Mouse (Mus musculus): ENCODE measurements at regions not wholly inside any gene's neighbourhood (a gene's known extent, or its start where the extent isn't known, plus 50 kb on each side); places are given as distances from the start of the nearest gene placed in this dataset.
A peak's percentile ranks its signal among the peaks of the same experiment; 100 is the strongest.

DNA sequence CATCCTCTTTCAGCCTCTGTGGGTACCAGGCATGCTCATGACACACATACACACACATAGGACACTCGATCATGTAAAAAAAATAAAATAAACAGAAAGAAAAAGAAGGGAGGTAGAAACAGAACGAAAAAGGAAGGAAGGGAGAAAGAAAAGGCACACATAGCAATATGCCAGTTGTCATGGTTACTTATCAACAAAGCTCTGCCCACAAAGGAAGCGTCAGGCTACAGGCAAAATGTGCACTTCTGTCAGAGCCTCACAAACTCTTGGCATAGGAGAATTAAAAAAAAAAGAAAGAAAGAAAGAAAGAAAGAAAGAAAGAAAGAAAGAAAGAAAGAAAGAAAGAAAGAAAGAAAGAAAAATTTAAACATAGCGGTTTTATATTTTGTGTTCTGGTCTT lies 56.9 kb upstream of the Sox2 start:
- DNase-seq, result no peak

DNA sequence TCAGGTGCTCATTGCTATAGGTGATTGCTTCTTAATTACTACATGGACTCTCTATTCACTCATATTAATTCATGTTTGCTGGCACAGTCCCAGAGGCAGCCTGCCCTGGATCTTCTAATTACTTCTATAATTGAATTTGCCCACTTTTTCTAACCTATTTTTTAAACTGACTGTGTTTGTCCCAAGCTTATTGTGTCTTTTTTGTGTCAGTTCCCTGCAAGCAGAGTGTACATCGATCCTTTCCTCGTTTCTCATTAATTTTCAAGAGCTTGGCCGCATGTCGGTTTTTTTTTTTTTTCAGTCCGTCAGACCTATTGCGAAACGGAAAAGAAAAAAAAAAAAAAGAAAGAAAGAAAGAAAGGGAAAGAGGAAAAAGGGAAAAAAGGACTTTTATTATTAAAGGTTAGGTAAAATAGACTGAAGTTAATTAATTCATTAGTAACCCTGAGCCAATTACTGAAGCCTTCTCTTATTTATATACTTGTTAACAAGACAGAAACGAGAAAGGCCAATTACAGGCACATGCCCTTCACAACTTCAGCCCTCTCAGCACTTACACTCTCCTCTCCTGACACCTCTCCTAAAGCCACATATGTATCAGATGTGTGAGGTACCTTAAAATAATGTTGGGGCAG lies 72.2 kb upstream of the Sox2 start:
- peak; percentile 22 to 38 for DNase-seq

DNA sequence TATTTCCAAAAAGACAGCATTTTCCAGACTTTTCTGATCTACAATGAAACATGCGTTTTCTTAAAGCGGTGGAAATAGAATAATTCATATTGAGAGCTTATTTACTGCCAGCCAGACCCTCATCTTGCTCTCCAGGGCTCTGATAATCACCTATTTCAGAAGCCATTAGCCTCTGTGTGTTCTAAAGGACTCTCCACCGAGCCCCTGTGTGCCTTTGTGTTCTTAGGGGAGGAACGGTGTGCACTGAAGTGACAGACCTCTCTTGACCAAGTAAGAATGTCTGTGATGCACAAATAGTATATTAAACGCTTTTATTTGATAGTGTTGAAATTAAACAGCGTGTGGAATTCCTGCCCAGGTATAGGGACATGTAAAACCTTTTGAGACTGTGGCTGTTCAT lies 73.1 kb upstream of the Sox2 start:
- DNase-seq, result no peak

DNA sequence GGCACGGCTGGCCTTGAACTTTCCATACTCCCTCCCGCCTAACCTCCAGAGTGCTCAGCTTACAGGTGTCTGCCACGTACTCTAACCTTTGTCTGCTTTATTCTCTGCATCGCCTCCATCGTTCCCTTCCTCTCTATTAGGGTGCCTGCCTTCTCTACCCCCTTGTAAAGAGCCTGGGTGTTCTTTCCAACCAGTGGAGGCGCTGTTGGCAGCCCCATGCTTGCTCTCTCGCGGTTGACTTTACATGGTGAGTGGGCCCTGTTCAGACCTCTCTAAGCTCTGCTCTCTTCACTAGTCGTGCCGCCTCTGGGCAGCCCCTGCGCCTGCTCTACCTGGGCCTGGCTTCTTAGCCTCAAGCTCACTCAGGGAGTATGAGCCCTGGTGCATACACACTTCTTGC lies 74.0 kb upstream of the Sox2 start:
- peak in 1 of 2 experiments; percentile 13 for DNase-seq

DNA sequence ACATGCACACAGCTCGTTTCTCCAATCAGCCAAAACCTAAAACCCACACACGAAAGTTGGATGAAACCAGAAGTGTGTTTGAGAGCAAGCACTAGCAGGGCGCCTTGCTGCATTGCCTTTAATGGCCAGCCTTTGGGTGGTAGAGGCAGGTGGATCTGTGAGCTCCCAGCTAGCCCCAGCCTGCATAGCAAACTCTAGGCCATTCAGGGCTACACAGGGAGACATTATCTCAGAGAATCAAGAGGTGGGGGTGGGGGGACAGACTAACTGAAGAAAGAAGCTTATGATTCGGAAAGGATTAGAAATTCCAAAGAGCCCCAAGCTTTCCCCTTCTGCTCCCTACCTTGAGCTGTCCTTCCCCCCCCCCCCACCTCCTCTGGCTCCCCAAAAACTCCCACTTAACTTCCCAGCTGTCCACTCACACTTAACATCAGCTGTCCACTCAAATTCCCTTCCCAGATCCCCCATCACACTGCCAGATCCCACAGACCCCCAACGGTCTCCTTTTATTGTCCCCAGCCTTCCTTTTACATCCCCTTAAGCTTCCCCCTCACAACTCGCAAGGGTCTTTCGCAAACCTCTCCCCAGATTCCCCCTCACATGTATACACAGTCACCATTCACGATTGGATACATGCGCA lies 75.4 kb upstream of the Sox2 start:
- no peak for DNase-seq

DNA sequence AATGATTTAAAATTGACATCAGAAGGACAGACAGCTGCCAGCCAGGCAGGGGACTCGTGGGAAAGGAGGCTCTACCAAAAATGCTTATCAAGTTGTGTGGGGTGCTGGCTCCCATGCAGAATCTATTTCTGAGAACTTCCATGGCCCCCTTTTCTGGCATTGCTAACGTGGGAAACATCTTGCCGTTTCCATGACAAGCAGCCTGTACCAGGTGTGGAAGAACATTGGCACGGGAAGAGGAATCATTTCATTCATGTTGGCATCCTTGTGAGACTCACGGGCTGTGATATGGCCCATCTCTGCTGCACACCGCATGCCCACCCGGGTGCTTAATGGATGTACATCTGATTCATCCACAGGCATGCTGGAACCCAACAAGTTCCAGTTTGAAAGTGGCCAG lies 76.9 kb upstream of the Sox2 start:
- DNase-seq, result peak; percentile 6 to 23

DNA sequence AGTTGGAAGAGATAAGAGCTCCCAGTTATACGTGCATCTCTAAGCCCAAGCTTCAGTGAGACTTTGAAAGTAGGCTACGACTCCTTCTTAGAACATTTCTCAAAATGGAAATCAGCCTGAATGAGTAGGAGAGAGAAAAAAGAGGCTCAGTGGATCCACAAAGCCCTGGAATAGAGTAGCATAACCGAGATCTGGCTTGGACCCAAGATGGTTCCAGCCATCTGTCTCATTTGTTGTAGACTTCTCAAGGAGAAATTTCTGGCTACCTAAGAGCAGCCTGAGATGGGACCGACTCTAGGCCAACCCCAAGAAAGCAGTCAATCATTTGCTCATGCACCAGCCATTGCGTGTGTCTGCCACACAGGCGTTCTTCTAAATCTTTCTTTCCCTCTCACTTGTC lies 78.1 kb upstream of the Sox2 start:
- DNase-seq, result peak; percentile 81 to 86

DNA sequence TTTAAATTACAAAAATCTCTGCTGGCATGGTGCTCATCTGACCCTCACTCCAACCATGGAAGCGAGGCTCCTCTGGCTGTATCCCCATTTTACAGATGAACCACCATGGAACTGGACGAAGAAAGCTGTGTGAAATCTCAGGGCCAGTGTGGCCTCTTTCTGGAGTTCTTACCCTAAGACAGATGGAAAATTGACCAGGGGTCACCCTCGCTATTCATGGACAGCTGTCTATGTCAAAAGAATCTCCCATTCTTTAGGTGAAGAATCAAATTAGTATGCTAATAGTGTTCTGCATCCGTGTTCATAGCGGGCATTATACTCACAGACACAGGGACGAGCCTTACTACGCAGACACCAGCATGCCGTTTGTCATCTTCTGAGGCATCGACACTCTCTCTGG lies 78.6 kb upstream of the Sox2 start:
- peak; percentile 11 to 37 for DNase-seq

DNA sequence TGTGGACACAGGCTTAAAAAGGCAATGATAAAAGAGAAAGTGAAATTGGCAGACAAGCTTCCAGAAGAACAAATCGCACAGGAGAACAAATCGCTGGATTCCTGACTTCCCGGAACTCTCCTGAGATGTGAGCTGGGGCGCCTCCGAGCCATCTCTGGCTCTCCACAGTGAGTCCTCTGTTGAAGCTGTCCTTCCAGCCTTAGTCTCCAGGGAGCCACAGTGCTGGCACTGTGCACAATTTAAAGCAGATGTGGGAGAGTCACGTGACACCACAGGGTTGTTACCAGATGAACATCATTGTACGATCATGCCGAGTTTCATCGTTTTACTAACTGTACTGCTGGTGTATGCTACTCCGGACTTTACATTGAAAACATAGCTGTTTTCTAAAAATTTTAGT lies 80.2 kb upstream of the Sox2 start:
- DNase-seq, result peak in 1 of 2 experiments; percentile 18

DNA sequence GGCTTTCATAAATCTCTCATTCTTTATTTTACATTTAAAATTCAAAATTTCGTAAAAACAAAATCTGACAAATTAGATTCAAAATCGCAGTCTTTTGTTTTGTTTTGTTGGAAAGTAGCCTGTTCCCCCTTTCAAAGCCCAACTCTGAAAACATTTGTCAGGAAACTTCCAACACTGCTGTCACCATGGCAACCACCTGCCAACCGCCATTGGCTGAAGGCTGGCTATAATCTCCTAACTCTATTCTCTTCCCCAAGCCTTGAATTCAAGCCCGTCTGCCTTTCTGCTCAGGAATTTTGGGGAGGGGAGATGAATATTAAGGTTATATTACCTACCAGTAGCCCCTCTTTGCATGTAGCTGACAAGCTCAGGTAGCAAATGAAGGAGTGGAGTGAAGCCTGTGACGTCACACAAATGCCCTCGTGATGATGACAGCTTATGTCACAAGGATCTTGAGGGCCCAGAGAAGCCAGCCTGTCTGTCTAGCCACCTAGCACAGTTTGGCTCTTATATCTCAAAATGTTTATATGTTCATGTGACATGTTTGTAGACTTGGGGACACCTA lies 82.0 kb upstream of the Sox2 start:
- DNase-seq, result peak in 1 of 2 experiments; percentile 12

DNA sequence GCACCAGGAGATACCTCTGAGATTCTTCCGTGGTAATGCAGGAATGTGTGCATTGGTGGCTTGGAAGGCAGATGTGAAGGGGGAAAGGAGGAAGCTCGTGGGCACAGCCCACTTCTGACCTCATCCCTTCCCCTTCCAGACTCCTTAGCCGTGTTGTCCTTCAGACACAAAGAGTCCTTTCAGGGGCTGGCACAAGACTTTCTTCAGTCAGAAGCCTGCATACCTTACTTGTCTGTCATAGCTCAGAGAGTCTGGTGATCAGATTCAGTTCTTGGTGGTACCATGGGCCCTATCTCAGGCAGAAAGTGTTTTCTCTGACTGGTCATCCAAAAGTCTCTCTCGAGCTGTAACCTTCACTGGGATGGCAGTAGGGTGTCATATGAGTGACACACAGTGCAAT lies 84.8 kb upstream of the Sox2 start:
- no peak for DNase-seq

DNA sequence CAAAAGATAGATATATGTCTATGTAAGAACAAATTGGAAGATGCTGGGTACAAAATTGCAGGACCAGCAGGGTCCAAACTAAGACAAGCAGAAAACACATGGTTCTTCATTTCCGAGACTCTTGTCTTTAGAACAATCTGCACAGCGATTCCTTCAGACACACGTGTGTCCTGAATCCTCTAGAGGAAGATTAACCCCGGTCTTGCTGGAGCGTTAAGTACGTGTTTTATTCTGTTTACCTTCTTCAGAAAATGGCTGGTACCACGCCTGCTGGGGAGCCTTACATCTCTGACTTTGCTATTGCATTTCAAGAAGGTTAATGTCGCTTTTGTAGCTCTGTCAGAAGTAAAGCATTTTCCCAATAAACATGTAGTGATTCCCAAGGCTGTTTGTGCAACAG lies 87.3 kb upstream of the Sox2 start:
- DNase-seq, result no peak

DNA sequence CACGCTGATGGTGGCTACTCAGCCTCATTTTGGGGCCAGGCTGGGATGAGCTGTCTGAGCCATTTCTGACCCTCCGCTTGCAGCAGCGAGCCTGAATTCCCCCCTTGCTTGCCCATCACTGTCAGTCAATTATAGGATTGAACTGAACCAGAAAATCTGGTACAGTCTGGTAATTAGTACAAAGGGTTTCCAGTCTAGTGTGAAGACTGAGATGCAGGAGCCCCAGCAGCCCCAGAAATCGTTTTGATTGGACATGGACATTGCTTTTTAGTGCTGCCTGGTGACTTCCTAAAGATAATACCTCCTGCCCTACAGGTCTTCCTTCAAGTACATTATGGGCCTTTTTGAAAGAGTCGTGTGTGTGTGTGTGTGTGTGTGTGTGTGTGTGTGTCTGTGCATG lies 88.5 kb upstream of the Sox2 start:
- DNase-seq, result no peak

DNA sequence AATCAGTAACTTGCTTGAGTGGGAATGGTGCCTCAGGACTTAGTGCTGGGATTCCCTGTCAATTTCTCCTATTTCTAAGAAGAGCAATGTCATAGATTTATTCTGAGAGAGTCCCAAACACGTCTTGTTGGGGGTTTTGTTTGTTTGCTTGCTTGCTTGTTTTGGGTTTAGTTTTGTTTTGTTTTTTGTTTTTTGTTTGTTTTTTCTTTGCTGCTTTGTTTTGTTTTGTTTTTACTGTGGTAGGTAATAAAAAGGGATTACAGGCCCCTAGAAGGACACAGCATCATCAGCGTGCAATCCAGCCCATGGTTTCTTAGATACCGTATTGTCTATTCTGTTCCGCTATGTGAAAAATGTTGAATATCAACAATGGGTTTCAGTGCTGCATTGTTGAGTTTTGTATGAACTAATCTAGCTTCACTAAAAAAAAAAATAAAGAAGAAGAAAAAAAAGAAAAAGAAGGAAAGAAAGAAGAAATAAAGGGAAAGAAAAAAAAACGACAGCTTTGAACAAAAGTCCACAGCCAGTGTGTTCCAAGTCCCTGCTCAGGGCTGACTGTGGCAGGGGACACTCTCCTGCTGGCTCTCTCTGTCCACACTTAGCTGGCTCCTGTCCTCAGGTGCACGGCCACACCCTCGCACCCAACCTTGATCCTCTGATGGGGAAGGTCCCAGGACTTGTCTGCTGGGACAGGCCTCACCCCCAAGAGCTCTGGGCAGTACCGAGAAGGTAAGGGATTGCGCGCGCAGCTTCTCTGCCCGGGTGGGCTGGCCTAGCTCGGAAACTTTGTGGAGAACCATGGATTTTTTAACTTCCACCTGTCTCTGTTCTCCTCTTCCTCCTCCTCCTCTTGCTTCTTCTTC lies 90.1 kb upstream of the Sox2 start:
- no peak for DNase-seq

DNA sequence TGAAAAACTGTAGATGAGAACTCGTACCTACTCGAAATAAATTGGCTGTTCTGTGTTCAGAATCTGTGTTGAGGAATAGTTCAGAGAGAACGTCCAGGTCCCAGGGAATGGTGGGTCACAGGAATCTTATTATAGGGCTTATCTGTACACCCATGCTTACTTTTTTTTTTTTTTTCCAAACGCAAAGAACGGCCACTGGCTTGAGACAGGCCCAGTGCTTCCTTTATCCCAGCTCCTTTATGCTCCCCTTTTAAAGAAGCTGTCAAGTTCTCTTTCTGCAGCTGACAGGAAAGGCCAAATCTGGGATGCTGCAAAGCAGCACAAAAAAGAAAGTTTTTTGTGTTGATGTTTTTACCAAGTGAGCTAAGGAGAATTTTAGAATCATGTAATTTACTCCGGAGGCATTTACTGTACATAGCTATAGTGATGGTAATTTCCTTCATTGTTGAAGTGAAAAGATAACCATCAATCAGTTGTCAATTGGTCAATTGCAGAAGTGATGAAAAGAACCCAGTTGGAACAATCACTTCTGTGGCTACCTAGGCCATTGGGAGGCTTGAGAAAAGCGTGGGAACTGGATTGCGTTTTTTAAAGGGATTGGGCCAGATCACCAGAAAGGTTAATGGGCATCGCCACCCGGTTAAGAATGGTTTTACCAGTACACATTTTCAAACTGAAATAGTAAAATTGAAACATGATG lies 91.2 kb upstream of the Sox2 start:
- DNase-seq, result no peak

DNA sequence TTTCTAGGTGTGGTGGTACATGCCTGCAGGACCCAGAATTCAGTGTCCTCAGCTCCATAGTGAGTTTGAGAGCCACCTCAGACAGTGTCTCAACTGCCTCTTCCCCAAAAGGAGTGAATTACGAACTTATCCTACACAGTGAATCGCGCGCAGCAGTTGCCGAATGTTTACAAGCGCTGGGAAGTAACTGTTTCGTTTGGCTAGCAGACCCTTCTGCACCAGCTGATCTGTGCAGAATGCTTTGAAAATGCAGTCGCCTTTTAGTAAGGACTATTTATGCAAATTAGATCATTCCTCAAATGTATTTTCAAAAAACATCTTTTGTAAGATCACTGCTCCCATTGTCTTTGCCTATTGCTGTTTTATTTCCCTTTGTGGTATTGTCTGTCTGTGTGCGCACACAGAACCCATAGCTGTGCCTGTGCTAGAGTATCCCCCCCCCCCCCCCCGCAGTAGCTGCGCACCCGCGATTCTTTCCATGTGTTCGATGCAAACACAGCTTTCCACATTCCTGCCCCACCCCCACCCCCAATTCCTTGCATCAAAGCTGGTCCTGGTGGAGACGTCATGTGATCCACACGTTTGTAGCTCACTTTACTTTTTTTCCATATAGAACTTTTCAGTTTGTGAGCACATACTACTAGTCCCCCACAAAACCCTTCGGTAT lies 97.5 kb upstream of the Sox2 start:
- no peak for DNase-seq

DNA sequence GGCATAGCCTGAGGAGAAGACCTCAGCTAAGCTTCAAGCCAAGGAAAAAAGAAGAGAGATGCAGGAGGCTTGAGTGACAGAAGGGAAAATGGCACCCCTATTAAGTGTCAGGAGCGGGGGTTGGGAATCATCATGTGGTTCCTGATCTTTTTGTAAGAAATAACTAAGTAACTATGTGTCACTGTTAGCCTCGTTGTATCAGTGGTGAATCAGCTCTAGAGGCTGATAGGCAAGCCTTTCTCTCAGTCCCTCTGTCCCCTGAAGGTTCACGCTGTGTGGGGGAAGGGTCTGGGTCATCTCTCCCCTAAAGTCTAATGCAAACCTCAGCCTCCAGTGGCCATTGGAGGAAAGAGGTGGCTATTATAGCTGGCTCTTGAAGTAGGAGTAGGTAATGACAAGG lies 99.1 kb upstream of the Sox2 start:
- no peak for DNase-seq

DNA sequence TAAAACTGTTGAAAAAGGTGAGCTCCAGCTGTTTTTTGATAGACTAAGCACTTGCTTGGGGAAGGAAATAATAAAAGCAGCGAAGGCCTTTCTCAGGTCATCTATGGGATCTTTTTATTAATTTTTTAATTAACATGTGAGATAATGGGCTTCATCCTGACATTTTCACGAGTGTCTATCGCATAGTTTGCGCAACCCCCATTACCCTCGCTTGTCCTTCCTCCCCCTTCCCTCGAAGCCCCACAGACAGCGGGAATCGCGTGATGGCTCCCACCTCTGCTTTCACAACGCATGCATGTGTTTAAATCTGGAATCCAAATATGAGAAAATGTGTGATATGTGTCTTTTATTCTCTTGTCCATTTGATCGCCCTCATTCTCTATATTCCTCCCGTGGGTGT lies 100.0 kb upstream of the Sox2 start:
- DNase-seq, result no peak

DNA sequence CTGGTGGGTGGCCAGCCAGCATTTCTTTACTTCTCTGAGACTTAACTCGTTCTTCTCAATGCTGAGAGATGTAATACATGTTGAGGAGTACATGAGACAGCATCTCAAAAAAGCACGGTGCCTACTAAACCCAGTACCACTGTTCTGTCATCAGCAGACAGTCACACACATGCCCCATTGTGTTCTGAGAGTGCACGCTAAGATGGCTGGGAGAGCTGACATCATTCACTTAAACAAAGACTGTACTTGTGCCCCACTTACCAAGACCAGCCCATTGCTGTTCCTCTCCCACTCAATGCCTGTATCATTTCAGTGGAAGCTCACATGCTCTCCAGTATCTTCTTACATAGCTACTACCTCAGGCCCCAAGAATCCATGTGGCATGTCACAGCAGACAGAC lies 117.8 kb upstream of the Sox2 start:
- no peak for DNase-seq

DNA sequence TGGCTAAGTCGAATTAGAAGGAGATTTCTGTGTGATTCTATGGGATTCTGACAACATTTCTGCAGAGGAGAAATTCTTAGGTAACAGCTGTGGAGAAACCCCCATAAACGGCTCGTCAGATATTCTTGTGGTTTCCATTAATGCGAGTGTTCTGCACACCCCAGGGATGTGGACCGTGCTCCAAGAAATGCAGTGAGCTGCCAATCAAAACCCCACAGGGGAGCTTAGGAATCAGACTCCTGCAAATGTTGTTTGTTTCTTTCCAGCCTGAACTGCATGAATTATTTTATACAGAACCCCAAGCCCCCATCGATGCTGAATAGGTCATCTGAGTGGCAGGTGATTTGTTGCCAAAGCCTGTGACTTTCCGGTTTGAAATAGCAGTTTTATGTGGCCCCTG lies 118.4 kb upstream of the Sox2 start:
- peak; percentile 15 to 41 for DNase-seq

DNA sequence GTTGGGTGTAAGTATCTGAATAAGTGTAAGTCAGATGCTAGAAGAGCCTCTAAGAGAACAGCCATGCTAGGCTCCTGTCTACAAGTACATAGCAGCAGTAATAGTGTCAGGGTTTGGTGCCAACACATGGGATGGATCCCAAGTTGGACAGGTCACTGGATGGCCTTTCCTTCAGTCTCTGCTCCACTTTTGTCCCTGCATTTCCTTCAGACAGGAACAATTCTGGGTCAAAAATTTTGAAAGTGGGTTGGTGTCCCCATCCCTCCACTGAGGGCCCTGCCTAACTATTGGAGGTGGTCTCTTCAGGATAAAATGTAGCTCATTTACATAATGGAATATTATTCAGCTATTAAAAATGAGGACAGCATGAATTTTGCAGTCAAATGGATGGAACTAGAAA lies 122.7 kb upstream of the Sox2 start:
- no peak for DNase-seq

DNA sequence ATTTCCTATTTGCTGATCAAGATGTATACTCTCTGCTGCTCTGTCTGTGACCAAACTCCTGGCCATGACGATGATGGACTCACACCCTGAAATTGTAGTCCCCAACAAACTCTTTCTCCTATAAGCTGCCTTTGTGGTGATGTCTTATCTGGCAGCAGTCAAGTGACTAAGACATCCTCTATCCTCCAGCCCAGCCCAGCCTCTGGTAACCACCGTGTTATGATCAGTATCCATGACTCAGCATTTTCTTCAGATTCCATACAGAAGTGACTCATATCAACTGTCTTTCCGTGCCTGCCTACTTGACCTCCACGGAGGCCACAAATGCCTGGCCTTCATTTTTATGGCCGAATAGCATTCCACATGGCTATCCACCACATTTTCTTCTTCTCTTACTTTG lies 124.5 kb upstream of the Sox2 start:
- no peak for DNase-seq
